Mouse (Mus musculus) MN1 (cell line): ENCODE results near the gene Rpgr.
A peak's percentile ranks its signal among the peaks of the same experiment; 100 is the strongest.

ENCODE experiments used
- DNase-seq: peaks from one replicate; pipeline ENCODE4 v3.0.0-alpha.2; 2016; ENCODE audit warnings: low spot score

Gene Rpgr

GRCm38 (mm10) chrX:10216410-10216949, at the start of gene Rpgr:
TSS of gene Rpgr (minus strand) at chrX:10216920.
- peak; percentile 88 for DNase-seq

- no peak for DNase-seq
These were observed 41.5 kb upstream of the Rpgr start for GRCm38 (mm10) chrX:10258260-10258659.

GRCm38 (mm10) chrX:10257774-10258173, 41.1 kb upstream of the Rpgr start:
- DNase-seq = no peak

- no peak for DNase-seq
These were observed 35.3 kb upstream of the Rpgr start, which contains the start of gene Otc for GRCm38 (mm10) chrX:10251852-10252504. TSS of gene Otc (plus strand) at chrX:10252305.

GRCm38 (mm10) chrX:10251357-10251756, 34.6 kb upstream of the Rpgr start:
- DNase-seq = no peak

- no peak for DNase-seq
These were observed 27.2 kb upstream of the Rpgr start for GRCm38 (mm10) chrX:10243916-10244315.

GRCm38 (mm10) chrX:10239515-10239914, 22.8 kb upstream of the Rpgr start:
- no peak for DNase-seq

GRCm38 (mm10) chrX:10234617-10235016, 17.9 kb upstream of the Rpgr start:
- DNase-seq = no peak

- DNase-seq = peak; percentile 35
These were observed 16.3 kb upstream of the Rpgr start for GRCm38 (mm10) chrX:10233051-10233450.

GRCm38 (mm10) chrX:10219281-10219680, 2.6 kb upstream of the Rpgr start:
- peak; percentile 65 for DNase-seq

GRCm38 (mm10) chrX:10215972-10216371, 748 bp downstream of the Rpgr start:
- peak; percentile 57 for DNase-seq

- DNase-seq = no peak
These were observed 10.8 kb downstream of the Rpgr start for GRCm38 (mm10) chrX:10205937-10206336.

GRCm38 (mm10) chrX:10201289-10201688, 15.4 kb downstream of the Rpgr start:
- peak; percentile 35 for DNase-seq

- DNase-seq = no peak
These were observed 64.3 kb downstream of the Rpgr start for GRCm38 (mm10) chrX:10152390-10152789.

- no peak for DNase-seq
These were observed 99.5 kb downstream of the Rpgr start, which contains the start of gene Srpx for GRCm38 (mm10) chrX:10117065-10117719. TSS of gene Srpx (minus strand) at chrX:10117709.

- DNase-seq = no peak
These were observed 100.9 kb downstream of the Rpgr start for GRCm38 (mm10) chrX:10115780-10116179.

- DNase-seq = no peak
These were observed 106.0 kb downstream of the Rpgr start for GRCm38 (mm10) chrX:10110736-10111135.

- no peak for DNase-seq
These were observed 108.2 kb downstream of the Rpgr start for GRCm38 (mm10) chrX:10108558-10108957.

GRCm38 (mm10) chrX:10105475-10105874, 111.2 kb downstream of the Rpgr start:
- DNase-seq = no peak

GRCm38 (mm10) chrX:10102739-10103138, 114.0 kb downstream of the Rpgr start:
- DNase-seq = no peak

- DNase-seq = no peak
These were observed 120.9 kb downstream of the Rpgr start for GRCm38 (mm10) chrX:10095797-10096196.

GRCm38 (mm10) chrX:10080385-10080784, 136.3 kb downstream of the Rpgr start:
- DNase-seq = no peak

GRCm38 (mm10) chrX:10079981-10080380, 136.7 kb downstream of the Rpgr start:
- no peak for DNase-seq
